Mouse (Mus musculus) bone marrow, adult 2 months (tissue): Measurements from ENCODE around the gene Gm5460. TPM values are rescaled to one million over a fixed set of nuclear protein-coding genes. Genes with fewer than 3 reads are reported as not detected.

ENCODE experiments used
- H3K27ac ChIP-seq: fragments of 200-500 bp; 2 replicates; pipeline ENCODE4 v1.5.1; 2012; ENCODE audit warnings: low read depth, mild to moderate bottlenecking, control low read depth, inconsistent platforms, low read length; ENCODE audit not compliant: control insufficient read depth, poor library complexity, insufficient read depth
- H3K4me1 ChIP-seq: fragments of 200-500 bp; 2 replicates; pipeline ENCODE4 v1.6.1; 2011; ENCODE audit warnings: low read length; ENCODE audit not compliant: control insufficient read depth, insufficient read depth
- H3K4me3 ChIP-seq: fragments of 200-500 bp; replicated peaks from 2 replicates; pipeline ENCODE3; 2011; ENCODE audit warnings: mild to moderate bottlenecking, low read depth, low read length, control low read depth; ENCODE audit not compliant: control insufficient read depth
- CTCF ChIP-seq: fragments of 200-500 bp; IDR thresholded peaks from 2 replicates; pipeline ENCODE4 v1.5.1; 2011; ENCODE audit warnings: low read length, control low read depth; ENCODE audit not compliant: control insufficient read depth, insufficient read depth
- POLR2A ChIP-seq: fragments of 200-500 bp; IDR thresholded peaks from 2 replicates; pipeline ENCODE4 v1.6.1; 2011; ENCODE audit warnings: low read depth, mild to moderate bottlenecking, control low read depth, low read length, borderline replicate concordance; ENCODE audit not compliant: control insufficient read depth
- WGBS: fragments of 180-500 bp; shearing (Covaris S2); methylation state at CpG from one replicate; pipeline ENCODE4 v1.1.7; 2018; 5-methylcytosine and 5-hydroxymethylcytosine counted together
- polyA plus RNA-seq: library from polyadenylated mRNA; stranded (reverse); fragments of >200 nt; gene quantifications from 2 replicates; pipeline ENCODE4 v1.2.4, GENCODE M21; 2011; ENCODE audit warnings: low replicate concordance; ENCODE audit not compliant: missing spikeins, insufficient read depth, insufficient read length

The Gm5460 gene
- polyA plus RNA-seq, 1 experiment: not detected

GRCm38 (mm10) chr14:34041241-34041640, 24.7 kb downstream of the Gm5460 start:
- WGBS: 66% methylated on average over 4 of the region's 4 CpGs
- no peak for TF ChIP-seq CTCF
- TF ChIP-seq POLR2A: no peak
- no peaks in the 10 kb centered on the region for H3K4me1 ChIP-seq
- no peak overlapping the region for H3K4me3 ChIP-seq
- no peak overlapping the region for H3K27ac ChIP-seq

GRCm38 (mm10) chr14:34043341-34043740, 26.8 kb downstream of the Gm5460 start:
- Histone ChIP-seq H3K4me1 (no peaks in the 10 kb centered on the region), H3K4me3 (no peak overlapping the region), H3K27ac (no peak overlapping the region)
- 66% methylated on average over 3 of the region's 3 CpGs for WGBS
- TF ChIP-seq POLR2A: no peak
- no peak for TF ChIP-seq CTCF

GRCm38 (mm10) chr14:34050101-34050779, 33.7 kb downstream of the Gm5460 start:
- H3K27ac ChIP-seq: no peak overlapping the region
- 62% methylated on average over 5 of the region's 5 CpGs for WGBS
- no peak for TF ChIP-seq CTCF
- TF ChIP-seq POLR2A: no peak
- H3K4me3 ChIP-seq: no peak overlapping the region
- no peaks in the 10 kb centered on the region for H3K4me1 ChIP-seq

- 80% methylated on average over 6 of the region's 6 CpGs for WGBS
- no peak within 1 kb of the TSS for H3K4me3 ChIP-seq
- H3K4me1 ChIP-seq: no peaks in the 10 kb centered on the region
- H3K27ac ChIP-seq: no peak within 1 kb of the TSS
- TF ChIP-seq CTCF (no peak), POLR2A (no peak)
These were observed 36.0 kb downstream of the Gm5460 start, which contains the start of gene Antxrl for GRCm38 (mm10) chr14:34052516-34052915. Gene Antxrl, plus strand, starts transcription at chr14:34052707.

- Histone ChIP-seq H3K4me1 (no peaks in the 10 kb centered on the region), H3K27ac (no peak overlapping the region), H3K4me3 (no peak overlapping the region)
- TF ChIP-seq CTCF (no peak), POLR2A (no peak)
- WGBS: 75% methylated on average over 6 of the region's 6 CpGs
These were observed 55.1 kb downstream of the Gm5460 start for GRCm38 (mm10) chr14:34071665-34072064.

GRCm38 (mm10) chr14:34075346-34075745, 58.8 kb downstream of the Gm5460 start:
- Histone ChIP-seq H3K4me1 (no peaks in the 10 kb centered on the region), H3K4me3 (no peak overlapping the region), H3K27ac (no peak overlapping the region)
- WGBS: 56% methylated on average over 4 of the region's 4 CpGs
- TF ChIP-seq POLR2A: no peak
- no peak for TF ChIP-seq CTCF

GRCm38 (mm10) chr14:34077222-34077621, 60.7 kb downstream of the Gm5460 start:
- H3K4me1 ChIP-seq: no peaks in the 10 kb centered on the region
- TF ChIP-seq POLR2A: no peak
- TF ChIP-seq CTCF: no peak
- 70% methylated on average over 5 of the region's 5 CpGs for WGBS
- no peak overlapping the region for H3K27ac ChIP-seq
- no peak overlapping the region for H3K4me3 ChIP-seq

- WGBS: 55% methylated on average over 4 of the region's 4 CpGs
- TF ChIP-seq CTCF: no peak
- TF ChIP-seq POLR2A: no peak
These were observed 61.7 kb downstream of the Gm5460 start for GRCm38 (mm10) chr14:34078293-34078692.

More at GRCm38 (mm10) chr14:34078293-34078692, 61.7 kb downstream of the Gm5460 start:
- Histone ChIP-seq H3K4me1 (no peaks in the 10 kb centered on the region), H3K27ac (no peak overlapping the region), H3K4me3 (no peak overlapping the region)
